Mouse (Mus musculus) ES-E14 (cell line): ENCODE results near the gene Cldn10. TPM values are rescaled to one million over a fixed set of nuclear protein-coding genes. Genes with fewer than 3 reads are reported as not detected.

Source experiments
- DNase-seq: peaks from one replicate; pipeline ENCODE4 v3.0.0-alpha.2; 2013; ENCODE audit warnings: low read depth, low spot score
- H3K27ac ChIP-seq: 2 replicates; pipeline ENCODE4 v1.5.1; 2012; ENCODE audit warnings: low read depth, mild to moderate bottlenecking, low read length, moderate library complexity, mixed read lengths; ENCODE audit not compliant: poor library complexity, insufficient read depth, severe bottlenecking
- H3K36me3 ChIP-seq: 2 replicates; pipeline ENCODE4 v1.6.1; 2012; ENCODE audit warnings: mild to moderate bottlenecking, low read length, moderate library complexity, mixed read lengths; ENCODE audit not compliant: control insufficient read depth, poor library complexity, insufficient read depth, severe bottlenecking
- H3K4me1 ChIP-seq, 2 experiments: fragments of 150-350 bp in 1 of 2; sonication (generic) in 1 of 2; 2 replicates each; pipeline ENCODE4 v1.6.1; 2012; ENCODE audit warnings: low read length in 2 of 2, mild to moderate bottlenecking in 1 of 2, mixed read lengths in 1 of 2; ENCODE audit not compliant: control insufficient read depth in 2 of 2, insufficient read depth in 2 of 2, poor library complexity in 1 of 2
- H3K4me3 ChIP-seq, 2 experiments: fragments of 150-350 bp in 1 of 2; sonication (generic) in 1 of 2; 2 replicates each; pipeline ENCODE4 v1.5.1; 2012; ENCODE audit warnings: low read length in 2 of 2, low read depth in 1 of 2, mild to moderate bottlenecking in 1 of 2, mixed read lengths in 1 of 2; ENCODE audit not compliant: insufficient read depth in 1 of 2, poor library complexity in 1 of 2, severe bottlenecking in 1 of 2
- H3K9ac ChIP-seq: 2 replicates; pipeline ENCODE4 v1.6.1; 2012; ENCODE audit warnings: low read depth, mild to moderate bottlenecking, low read length, mixed read lengths; ENCODE audit not compliant: poor library complexity, insufficient read depth, severe bottlenecking
- H3K9me3 ChIP-seq: fragments of 150-350 bp; sonication (generic); 2 replicates; pipeline ENCODE4 v1.6.1; 2012; ENCODE audit warnings: low read depth, mild to moderate bottlenecking, low read length; ENCODE audit not compliant: control insufficient read depth, insufficient read depth
- CHD2 ChIP-seq: IDR thresholded peaks from 2 replicates; pipeline ENCODE4 v1.6.1; 2014; ENCODE audit warnings: mild to moderate bottlenecking, low read depth, low read length, inconsistent platforms
- HCFC1 ChIP-seq: IDR thresholded peaks from 2 replicates; pipeline ENCODE4 v1.6.1; 2012; ENCODE audit warnings: low read length, inconsistent platforms, borderline replicate concordance; ENCODE audit not compliant: insufficient read depth
- MAFK ChIP-seq: IDR thresholded peaks from 2 replicates; pipeline ENCODE4 v1.6.1; 2014; ENCODE audit warnings: mild to moderate bottlenecking, low read depth, low read length, inconsistent platforms; ENCODE audit not compliant: insufficient read depth
- ZC3H11A ChIP-seq: IDR thresholded peaks from 2 replicates; pipeline ENCODE4 v1.6.1; 2012; ENCODE audit warnings: low read depth, mild to moderate bottlenecking, inconsistent platforms, low read length, borderline replicate concordance
- ZNF384 ChIP-seq: IDR thresholded peaks from 2 replicates; pipeline ENCODE4 v1.6.1; 2012; ENCODE audit warnings: low read depth, low read length, inconsistent platforms
- in situ Hi-C, 2 experiments: fragments of 600-800 bp; cut with MboI; formaldehyde crosslinking; loops; one replicate each; pipeline ENCODE4 v1.15.1; 2025; ENCODE audit warnings: low sequenced_read_pairs in 2 of 2, inconsistent platforms in 1 of 2; ENCODE audit not compliant: unreplicated experiment in 2 of 2
- total RNA-seq: library from RNA; depleted of rRNA; stranded (reverse); fragments of 300-350 nt; gene quantifications from 2 replicates; pipeline ENCODE4 v1.2.3, GENCODE M21; 2012

Gene Cldn10
- total RNA-seq, 1 experiment: 0.09 TPM

DNA sequence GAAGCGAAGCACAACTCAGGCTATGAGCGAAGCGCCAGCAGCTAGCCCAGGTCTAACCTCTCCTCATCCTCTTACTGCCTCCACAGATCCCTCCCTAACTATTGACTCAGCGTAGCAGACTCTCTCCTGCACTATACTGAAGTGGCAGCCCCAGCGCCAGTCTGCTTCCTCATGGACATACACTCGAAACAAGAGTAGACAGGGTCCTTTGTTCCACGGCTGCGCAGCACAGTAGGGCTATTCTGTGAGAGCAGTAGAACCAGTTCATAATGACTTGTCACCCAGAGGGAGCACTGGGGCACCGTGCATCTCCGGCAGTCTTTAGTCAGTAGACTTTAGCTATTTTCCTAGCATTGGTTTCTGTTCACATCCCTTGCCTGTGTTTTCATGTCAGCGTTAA is 48.4 kb downstream of the Cldn10 start:
- TF ChIP-seq ZNF384 (no peak), ZC3H11A (no peak), MAFK (no peak), CHD2 (no peak), HCFC1 (no peak)
- no peak overlapping the region for H3K9ac ChIP-seq
- no peak for DNase-seq
- in situ Hi-C loops: no loop called here
- H3K4me1 ChIP-seq: 0 out of 4 replicates have a peak, but pooled peaks cover 0 to 2% of the 10 kb centered on the region in 2 experiments
- no peak overlapping the region for H3K4me3 ChIP-seq
- H3K36me3 ChIP-seq: no peaks in the 10 kb centered on the region
- no peak overlapping the region for H3K27ac ChIP-seq
- H3K9me3 ChIP-seq: no peaks in the 10 kb centered on the region

DNA sequence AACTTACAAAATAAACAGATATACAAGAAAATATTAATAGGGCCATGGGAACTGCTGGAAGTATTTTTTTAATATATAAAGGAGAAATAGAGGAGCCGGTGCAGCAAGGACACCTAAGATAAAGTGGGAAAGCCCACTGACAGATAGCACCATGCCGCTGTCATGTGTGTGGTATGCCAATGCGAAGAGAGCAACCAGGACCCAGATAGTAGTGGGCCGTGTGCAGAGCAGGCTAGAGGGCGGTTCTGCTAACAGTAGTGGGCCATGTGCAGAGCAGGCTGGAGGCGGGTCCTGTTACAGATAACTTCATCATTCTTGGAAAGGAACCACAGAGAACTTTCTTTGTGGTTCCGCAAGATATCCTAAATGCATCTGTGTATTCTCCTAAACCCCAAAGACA is 49.0 kb downstream of the Cldn10 start:
- H3K27ac ChIP-seq: no peak overlapping the region
- no peaks in the 10 kb centered on the region for H3K36me3 ChIP-seq
- 0 out of 4 replicates have a peak, but pooled peaks cover 0 to 2% of the 10 kb centered on the region in 2 experiments for H3K4me1 ChIP-seq
- TF ChIP-seq MAFK (no peak), ZC3H11A (no peak), CHD2 (no peak), ZNF384 (no peak), HCFC1 (no peak)
- H3K9ac ChIP-seq: no peak overlapping the region
- no peak overlapping the region for H3K4me3 ChIP-seq
- H3K9me3 ChIP-seq: no peaks in the 10 kb centered on the region
- in situ Hi-C loops: no loop called here
- DNase-seq: no peak

DNA sequence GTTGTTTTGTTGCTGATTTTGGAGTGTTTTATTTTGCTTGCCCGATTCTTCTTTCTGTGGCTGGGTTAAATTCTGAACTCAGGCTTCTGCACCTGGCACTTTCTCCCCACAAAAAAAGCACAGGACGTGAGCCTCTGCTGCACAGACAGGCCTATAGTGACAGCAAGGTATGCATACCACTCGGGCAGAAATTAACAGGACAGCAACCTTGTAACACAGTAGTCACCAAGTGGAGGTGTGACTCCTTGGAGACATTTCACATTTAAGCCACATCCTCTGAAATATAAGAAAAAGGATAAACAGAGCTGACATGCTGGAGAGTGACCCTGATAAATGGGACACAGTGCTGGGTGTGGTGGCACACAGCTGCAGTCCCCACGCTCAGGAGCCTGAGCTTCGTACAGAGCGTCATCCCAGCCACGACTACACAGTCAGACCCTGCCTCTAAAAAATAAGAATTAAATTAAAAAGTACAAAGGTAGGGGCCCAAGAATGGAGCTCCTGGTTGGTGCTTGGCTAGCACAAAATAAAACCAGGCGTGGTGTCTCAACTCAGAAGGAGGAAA is 50.9 kb downstream of the Cldn10 start:
- in situ Hi-C loops: no loop called here
- H3K36me3 ChIP-seq: no peaks in the 10 kb centered on the region
- no peaks in the 10 kb centered on the region for H3K9me3 ChIP-seq
- H3K9ac ChIP-seq: no peak overlapping the region
- TF ChIP-seq MAFK: no peak
- no peak for TF ChIP-seq ZC3H11A
- no peak for TF ChIP-seq HCFC1
- no peak for TF ChIP-seq ZNF384
- TF ChIP-seq CHD2: no peak
- no peak overlapping the region for H3K27ac ChIP-seq
- 0 out of 4 replicates have a peak, but pooled peaks cover 0 to 2% of the 10 kb centered on the region in 2 experiments for H3K4me1 ChIP-seq
- DNase-seq: no peak
- H3K4me3 ChIP-seq: no peak overlapping the region

DNA sequence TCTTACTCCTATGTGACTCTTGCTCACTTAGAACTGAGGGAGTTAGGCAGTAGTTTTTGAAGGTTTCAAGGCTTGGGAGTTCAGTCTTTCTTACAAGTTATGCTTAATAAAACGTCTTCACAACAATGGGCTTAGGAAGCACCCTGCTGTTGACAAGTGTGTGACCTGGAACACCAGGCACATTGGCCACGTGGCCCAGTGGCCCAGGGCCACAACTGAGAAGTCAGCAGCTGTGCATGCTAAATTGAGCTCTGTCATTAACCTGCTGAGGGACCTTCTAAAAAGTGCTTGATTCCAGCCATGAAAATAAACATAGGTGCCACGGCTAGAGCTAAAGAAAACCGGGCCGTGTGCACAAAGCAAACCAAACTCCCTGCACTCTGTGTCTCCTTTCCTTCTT is 51.7 kb downstream of the Cldn10 start:
- no peak overlapping the region for H3K4me3 ChIP-seq
- no peaks in the 10 kb centered on the region for H3K36me3 ChIP-seq
- in situ Hi-C loops: no loop called here
- DNase-seq: no peak
- 0 out of 4 replicates have a peak, but pooled peaks cover 0 to 2% of the 10 kb centered on the region in 2 experiments for H3K4me1 ChIP-seq
- TF ChIP-seq MAFK: no peak
- TF ChIP-seq ZC3H11A: no peak
- no peak for TF ChIP-seq ZNF384
- no peak for TF ChIP-seq CHD2
- no peak for TF ChIP-seq HCFC1
- H3K9me3 ChIP-seq: no peaks in the 10 kb centered on the region
- H3K27ac ChIP-seq: no peak overlapping the region
- H3K9ac ChIP-seq: no peak overlapping the region

DNA sequence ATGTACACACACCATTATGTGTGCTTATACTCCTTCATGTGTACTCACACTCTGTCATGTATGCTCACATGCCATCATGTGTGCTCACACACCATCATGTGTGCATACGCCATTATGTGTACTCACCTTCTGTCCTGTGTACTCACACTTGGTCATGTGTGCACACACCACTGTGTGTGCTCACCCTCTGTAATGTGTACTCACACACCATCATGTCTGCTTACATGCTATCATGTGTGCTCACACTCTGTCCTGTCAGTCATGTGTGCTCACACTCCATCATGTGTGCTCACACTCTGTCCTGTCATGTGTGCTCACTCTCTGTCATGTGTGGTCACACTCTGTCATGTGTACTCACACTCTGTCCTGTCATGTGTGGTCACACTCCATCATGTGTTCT is 52.3 kb downstream of the Cldn10 start:
- no peaks in the 10 kb centered on the region for H3K4me1 ChIP-seq
- H3K36me3 ChIP-seq: no peaks in the 10 kb centered on the region
- no peak for DNase-seq
- H3K9me3 ChIP-seq: no peaks in the 10 kb centered on the region
- no peak overlapping the region for H3K27ac ChIP-seq
- TF ChIP-seq MAFK (no peak), ZC3H11A (no peak), HCFC1 (no peak), ZNF384 (no peak)
- in situ Hi-C loops: no loop called here
- no peak overlapping the region for H3K9ac ChIP-seq
- no peak overlapping the region for H3K4me3 ChIP-seq
